Mouse (Mus musculus) right cerebral cortex, postnatal 36 days (tissue): ENCODE measurements around the gene Tmem87b.

Experiments used
- DNase-seq, 2 experiments: peaks; one replicate each; pipeline ENCODE4 v3.0.0; 2022; ENCODE audit warnings: low spot score in 2 of 2, mixed read lengths in 1 of 2

Gene Tmem87b

GRCm38 (mm10) chr2:128818956-128819643, 1.2 kb downstream of the Tmem87b start:
- no peak for DNase-seq

GRCm38 (mm10) chr2:128820631-128821030, 2.7 kb downstream of the Tmem87b start:
- DNase-seq, result no peak

- DNase-seq, result no peak
Observed at GRCm38 (mm10) chr2:128823893-128824292, 6.0 kb downstream of the Tmem87b start.

- DNase-seq, result no peak
Observed at GRCm38 (mm10) chr2:128827787-128828186, 9.9 kb downstream of the Tmem87b start.

- DNase-seq, result no peak
Observed at GRCm38 (mm10) chr2:128832611-128833010, 14.7 kb downstream of the Tmem87b start.

- no peak for DNase-seq
Observed at GRCm38 (mm10) chr2:128833035-128833434, 15.1 kb downstream of the Tmem87b start.

- no peak for DNase-seq
Observed at GRCm38 (mm10) chr2:128833435-128833834, 15.5 kb downstream of the Tmem87b start.

GRCm38 (mm10) chr2:128837531-128837930, 19.6 kb downstream of the Tmem87b start:
- no peak for DNase-seq

- DNase-seq, result no peak
Observed at GRCm38 (mm10) chr2:128838611-128839010, 20.7 kb downstream of the Tmem87b start.

- no peak for DNase-seq
Observed at GRCm38 (mm10) chr2:128839501-128839900, 21.6 kb downstream of the Tmem87b start.

- no peak for DNase-seq
Observed at GRCm38 (mm10) chr2:128842437-128842836, 24.5 kb downstream of the Tmem87b start.

GRCm38 (mm10) chr2:128850036-128850435, 32.1 kb downstream of the Tmem87b start:
- DNase-seq, result no peak

GRCm38 (mm10) chr2:128856673-128857072, 38.8 kb downstream of the Tmem87b start:
- no peak for DNase-seq

- DNase-seq, result no peak
Observed at GRCm38 (mm10) chr2:128858962-128859361, 41.0 kb downstream of the Tmem87b start.

- no peak for DNase-seq
Observed at GRCm38 (mm10) chr2:128859861-128860260, 41.9 kb downstream of the Tmem87b start.

- no peak for DNase-seq
Observed at GRCm38 (mm10) chr2:128862636-128863035, 44.7 kb downstream of the Tmem87b start, which contains the start of gene Fbln7. Fbln7 (plus strand) TSS chr2:128862981.

- DNase-seq, result peak in 1 of 2 experiments; percentile 11
Observed at GRCm38 (mm10) chr2:128863777-128864331, 45.9 kb downstream of the Tmem87b start.

GRCm38 (mm10) chr2:128865061-128865460, 47.1 kb downstream of the Tmem87b start:
- DNase-seq, result no peak

- DNase-seq, result no peak
Observed at GRCm38 (mm10) chr2:128871656-128872055, 53.7 kb downstream of the Tmem87b start.

- no peak for DNase-seq
Observed at GRCm38 (mm10) chr2:128872256-128872655, 54.3 kb downstream of the Tmem87b start.

- DNase-seq, result no peak
Observed at GRCm38 (mm10) chr2:128875526-128875925, 57.6 kb downstream of the Tmem87b start.

- no peak for DNase-seq
Observed at GRCm38 (mm10) chr2:128881236-128881635, 63.3 kb downstream of the Tmem87b start.

- no peak for DNase-seq
Observed at GRCm38 (mm10) chr2:128885225-128885811, 67.4 kb downstream of the Tmem87b start.
